Mouse (Mus musculus) heart, embryonic 13.5 days (tissue): ENCODE data around the gene Tmigd3. TPM values are rescaled to one million over a fixed set of nuclear protein-coding genes. Genes with fewer than 3 reads are reported as not detected.

Source experiments
- ATAC-seq: fragments of 200-750 bp; cut with Nextera tagmentation; 2 replicates; pipeline ENCODE4 v1.8.0; 2017; ENCODE audit warnings: moderate TSS enrichment; ENCODE audit not compliant: insufficient number of reproducible peaks, low FRiP score, low TSS enrichment; ENCODE audit errors: extremely low read depth
- H3K27ac ChIP-seq: fragments of 300-500 bp; sonication (generic); replicated peaks from 2 replicates; pipeline ENCODE4 v1.5.1; 2015; ENCODE audit warnings: moderate library complexity, mild to moderate bottlenecking, inconsistent platforms
- H3K27me3 ChIP-seq: fragments of 300-500 bp; sonication (generic); replicated peaks from 2 replicates; pipeline ENCODE4 v1.6.1; 2015; ENCODE audit warnings: mild to moderate bottlenecking, inconsistent platforms
- H3K36me3 ChIP-seq: fragments of 300-500 bp; sonication (generic); 2 replicates; pipeline ENCODE4 v1.6.1; 2015; ENCODE audit warnings: mild to moderate bottlenecking, inconsistent platforms
- H3K4me1 ChIP-seq: fragments of 300-500 bp; sonication (generic); 2 replicates; pipeline ENCODE4 v1.6.1; 2015; ENCODE audit warnings: inconsistent platforms
- H3K4me2 ChIP-seq: fragments of 300-500 bp; sonication (generic); 2 replicates; pipeline ENCODE4 v1.6.1; 2015; ENCODE audit warnings: inconsistent platforms, mild to moderate bottlenecking, moderate library complexity
- H3K4me3 ChIP-seq: fragments of 300-500 bp; sonication (generic); 2 replicates; pipeline ENCODE4 v1.5.1; 2015; ENCODE audit warnings: moderate library complexity, mild to moderate bottlenecking, inconsistent platforms
- H3K9ac ChIP-seq: fragments of 300-500 bp; sonication (generic); 2 replicates; pipeline ENCODE4 v1.6.1; 2015; ENCODE audit warnings: inconsistent platforms, mild to moderate bottlenecking, moderate library complexity
- H3K9me3 ChIP-seq: fragments of 300-500 bp; sonication (generic); 2 replicates; pipeline ENCODE4 v1.6.1; 2016; ENCODE audit warnings: inconsistent platforms
- WGBS: fragments of 180-500 bp; shearing (Covaris S2); methylation state at CpG from one replicate; pipeline ENCODE4 v1.1.7; 2015; ENCODE audit warnings: mixed read lengths; 5-methylcytosine and 5-hydroxymethylcytosine counted together
- polyA plus RNA-seq: library from polyadenylated mRNA; unstranded; fragments of >200 nt; fragmentation: Nextera tagmentation; extraction: Ambion mirVana; gene quantifications from 2 replicates; pipeline ENCODE4 v1.2.1, GENCODE M21; 2015

The Tmigd3 gene
- polyA plus RNA-seq = 0.42 and 0.56 TPM in 2 replicates

DNA sequence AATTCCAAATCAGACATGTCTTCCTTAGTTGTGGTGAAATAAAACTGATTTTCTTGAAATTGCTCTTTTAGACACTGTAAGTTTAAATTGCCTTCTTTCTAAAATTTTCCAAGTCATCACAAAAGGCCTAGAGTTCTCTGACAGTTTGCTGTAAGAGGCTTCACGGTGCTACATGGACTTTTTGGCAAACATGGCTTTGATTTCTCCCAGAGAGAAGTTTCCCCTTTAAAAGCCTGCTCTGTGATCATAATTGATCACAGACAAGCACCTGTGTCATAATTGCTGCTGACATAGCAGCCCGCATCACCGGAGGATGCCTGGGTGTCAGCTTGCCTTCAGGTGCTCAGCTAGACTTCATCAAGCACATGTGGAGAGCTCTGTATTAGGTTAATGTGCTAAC, at the start of gene Tmigd3, which contains the start of gene Adora3:
TSS of gene Tmigd3 (plus strand) at position 346 of the 400 bp plus-strand sequence.
TSS of gene Adora3 (plus strand) at position 301 of the 400 bp plus-strand sequence.
- 0 out of 2 replicates have a peak within 1 kb of the TSS, but pooled peaks have one; percentile 7 for H3K9ac ChIP-seq
- no peak within 1 kb of the TSS for H3K27ac ChIP-seq
- WGBS = 88% methylated on average over 3 of the region's 3 CpGs
- no peaks in the 10 kb centered on the region for H3K9me3 ChIP-seq
- H3K4me1 ChIP-seq = peaks cover 28% of the 10 kb centered on the region
- no peak within 1 kb of the TSS for H3K4me3 ChIP-seq
- ATAC-seq = no peak
- peaks cover under 1% of the 10 kb centered on the region; the same call in 1 of the 2 replicates for H3K27me3 ChIP-seq
- H3K36me3 ChIP-seq = no peaks in the 10 kb centered on the region
- peak within 1 kb of the TSS; percentile 45 for H3K4me2 ChIP-seq

DNA sequence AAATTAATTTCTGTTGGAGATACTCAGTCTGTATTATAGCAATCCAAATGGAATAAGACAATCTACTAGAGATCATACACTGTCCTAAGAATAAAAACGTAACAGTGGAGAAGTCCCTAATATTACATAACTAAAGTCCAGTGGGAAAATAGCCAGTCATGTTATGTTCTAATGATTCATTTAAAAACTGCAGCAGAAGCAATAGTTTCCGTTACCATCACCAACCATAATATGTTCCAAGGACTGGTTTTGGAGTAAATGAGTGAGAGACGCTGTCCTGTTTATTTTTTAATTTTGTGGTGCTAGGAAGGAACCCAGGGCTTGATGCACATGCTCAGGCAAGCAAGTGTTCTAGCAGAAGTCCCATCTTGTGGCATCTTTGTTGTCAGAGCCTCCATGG, 49.2 kb upstream of the Tmigd3 start:
- H3K9me3 ChIP-seq = no peaks in the 10 kb centered on the region
- ATAC-seq = no peak
- no peak overlapping the region for H3K4me3 ChIP-seq
- H3K4me1 ChIP-seq = peaks cover 45% of the 10 kb centered on the region
- H3K27ac ChIP-seq = no peak overlapping the region
- H3K36me3 ChIP-seq = no peaks in the 10 kb centered on the region
- WGBS = 85% methylated on average over 3 of the region's 3 CpGs
- H3K4me2 ChIP-seq = no peak overlapping the region
- H3K9ac ChIP-seq = no peak overlapping the region
- H3K27me3 ChIP-seq = peaks cover 63% of the 10 kb centered on the region

DNA sequence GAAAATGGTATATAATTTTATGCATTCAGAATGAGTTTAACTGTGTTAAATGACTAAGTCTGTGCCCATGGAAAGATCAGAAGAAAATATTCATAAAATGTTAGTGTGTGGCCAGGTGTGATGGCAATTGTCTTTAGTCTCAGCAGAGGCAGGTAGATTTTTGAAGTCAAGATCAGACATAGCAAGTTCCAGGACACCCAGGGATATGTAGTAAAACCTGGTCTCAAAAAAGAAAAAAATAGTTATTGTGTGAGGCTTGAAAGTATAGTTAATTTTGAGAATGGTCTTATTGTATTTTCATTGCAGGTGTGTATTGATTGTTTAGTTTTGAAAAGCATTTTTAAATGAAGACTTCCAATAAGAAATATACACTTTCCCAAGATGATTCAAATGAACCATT, 47.1 kb upstream of the Tmigd3 start:
- no peak for ATAC-seq
- Histone ChIP-seq H3K4me1 (peaks cover 28% of the 10 kb centered on the region), H3K27me3 (peaks cover 44% of the 10 kb centered on the region)

DNA sequence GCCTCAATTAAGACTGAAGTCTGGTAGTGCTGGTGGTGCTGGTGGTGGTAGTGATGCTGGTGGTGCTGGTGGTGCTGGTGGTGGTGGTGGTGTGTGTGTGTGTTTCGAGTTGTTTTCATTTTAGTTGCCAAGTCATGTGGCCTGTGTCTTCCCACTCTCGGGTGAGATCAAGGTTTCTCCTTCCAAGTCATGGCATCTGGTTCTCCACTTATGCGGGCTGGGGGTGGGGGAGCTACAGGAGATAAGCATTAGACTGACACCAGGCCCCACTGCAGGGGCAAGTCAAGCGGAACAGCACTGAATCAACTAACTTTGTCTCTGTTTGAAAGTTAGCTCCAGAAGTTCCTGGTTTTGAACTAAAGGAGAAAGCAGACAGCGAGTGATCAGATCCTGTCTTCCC, 46.6 kb upstream of the Tmigd3 start:
- WGBS = 29% methylated on average over 5 of the region's 5 CpGs
- no peak overlapping the region for H3K9ac ChIP-seq
- no peaks in the 10 kb centered on the region for H3K36me3 ChIP-seq
- peaks cover 39% of the 10 kb centered on the region for H3K27me3 ChIP-seq
- H3K4me3 ChIP-seq = no peak overlapping the region
- peaks cover 24% of the 10 kb centered on the region for H3K4me1 ChIP-seq
- no peak overlapping the region for H3K4me2 ChIP-seq
- no peak overlapping the region for H3K27ac ChIP-seq
- no peaks in the 10 kb centered on the region for H3K9me3 ChIP-seq
- ATAC-seq = no peak

More for the DNA sequence above, 47.1 kb upstream of the Tmigd3 start:
- no peaks in the 10 kb centered on the region for H3K9me3 ChIP-seq
- H3K27ac ChIP-seq = no peak overlapping the region
- no peak overlapping the region for H3K4me3 ChIP-seq
- H3K36me3 ChIP-seq = no peaks in the 10 kb centered on the region
- H3K9ac ChIP-seq = no peak overlapping the region
- H3K4me2 ChIP-seq = no peak overlapping the region

DNA sequence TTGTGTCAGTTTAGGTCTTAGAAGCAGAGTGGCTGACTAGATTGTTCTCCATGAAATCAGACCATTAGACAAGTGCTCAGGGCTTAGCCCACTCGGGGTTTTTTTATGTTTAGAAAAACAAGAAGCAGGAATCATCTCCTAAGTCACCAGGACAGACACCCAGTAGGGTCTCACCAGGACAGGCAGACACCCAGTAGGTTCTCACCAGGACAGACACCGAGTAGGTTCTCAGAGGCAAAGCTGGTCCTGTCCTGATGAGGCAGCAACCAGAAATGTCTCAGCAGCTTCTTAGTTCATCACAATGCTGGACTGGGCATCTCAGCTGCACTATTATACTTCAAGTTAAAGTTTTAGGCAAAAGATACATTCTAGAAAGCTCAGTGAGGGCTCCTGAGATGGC, 46.0 kb upstream of the Tmigd3 start:
- H3K27ac ChIP-seq = no peak overlapping the region
- no peak overlapping the region for H3K4me3 ChIP-seq
- H3K9me3 ChIP-seq = no peaks in the 10 kb centered on the region
- ATAC-seq = no peak
- no peak overlapping the region for H3K4me2 ChIP-seq
- H3K36me3 ChIP-seq = no peaks in the 10 kb centered on the region
- no peak overlapping the region for H3K9ac ChIP-seq
- 47% methylated on average over 2 of the region's 2 CpGs for WGBS
- peaks cover 33% of the 10 kb centered on the region for H3K27me3 ChIP-seq
- H3K4me1 ChIP-seq = peaks cover 24% of the 10 kb centered on the region

DNA sequence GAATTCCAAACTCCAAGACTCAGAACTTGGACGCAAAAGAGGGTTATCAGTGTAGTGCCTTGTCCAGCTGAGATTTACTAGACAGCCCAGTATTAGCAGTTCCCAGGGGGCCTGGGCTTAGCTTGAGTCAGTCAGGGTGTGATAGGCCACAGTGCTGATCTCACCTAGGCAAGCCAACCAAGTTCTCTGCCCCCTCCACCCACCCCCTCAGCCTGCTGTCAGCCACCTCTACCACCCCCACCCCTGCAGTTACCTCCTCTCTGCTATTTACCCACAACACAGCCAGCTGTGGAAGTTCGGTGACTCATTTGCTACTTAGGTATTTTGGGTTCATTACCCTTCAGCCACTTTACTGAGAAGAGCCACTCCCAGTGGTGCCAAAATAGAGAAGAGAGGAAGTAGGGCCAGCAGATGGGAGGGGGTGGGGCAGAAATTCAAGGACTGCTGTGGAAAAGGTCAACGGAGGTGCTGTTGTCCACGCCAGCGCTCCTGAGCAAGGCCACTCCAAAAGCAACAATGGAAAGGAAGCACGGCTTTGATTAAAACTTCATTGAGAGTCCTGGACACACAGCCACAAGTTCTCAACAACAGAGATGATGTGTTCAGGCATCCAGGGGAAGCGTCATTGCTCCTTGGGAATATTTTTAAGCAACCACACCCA, 45.1 kb upstream of the Tmigd3 start:
- peaks cover 24% of the 10 kb centered on the region for H3K4me1 ChIP-seq
- peaks cover 24% of the 10 kb centered on the region for H3K27me3 ChIP-seq
- H3K36me3 ChIP-seq = no peaks in the 10 kb centered on the region
- peak overlapping the region; percentile 48 for H3K27ac ChIP-seq
- H3K4me3 ChIP-seq = no peak overlapping the region
- ATAC-seq = no peak
- H3K9me3 ChIP-seq = no peaks in the 10 kb centered on the region
- WGBS = 28% methylated on average over 7 of the region's 7 CpGs
- H3K9ac ChIP-seq = no peak overlapping the region
- no peak overlapping the region for H3K4me2 ChIP-seq

DNA sequence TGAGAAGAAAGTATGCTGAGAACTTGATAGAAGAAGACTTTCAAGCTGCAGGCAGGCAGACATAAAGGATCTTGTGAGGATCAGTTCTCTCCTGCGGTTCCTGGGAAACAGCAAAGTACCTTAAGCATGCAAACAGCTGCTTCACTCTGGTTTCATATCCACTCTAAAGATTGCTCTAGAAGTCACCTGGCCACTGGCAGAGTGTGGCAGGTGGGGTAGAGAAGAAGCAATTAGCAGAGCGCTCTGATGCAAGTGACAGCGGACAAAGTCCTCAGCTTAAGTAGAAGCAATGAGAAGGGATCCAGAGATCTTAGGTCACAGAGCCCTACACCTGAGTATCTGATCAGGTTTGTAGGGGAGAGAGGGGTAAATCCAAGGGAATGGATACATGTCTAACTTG, 39.1 kb upstream of the Tmigd3 start:
- Histone ChIP-seq H3K4me3 (no peak overlapping the region), H3K9ac (no peak overlapping the region), H3K27ac (no peak overlapping the region), H3K4me2 (no peak overlapping the region), H3K9me3 (no peaks in the 10 kb centered on the region), H3K4me1 (no peaks in the 10 kb centered on the region), H3K36me3 (no peaks in the 10 kb centered on the region), H3K27me3 (peaks cover 8% of the 10 kb centered on the region)
- WGBS = 89% methylated on average over 3 of the region's 3 CpGs
- ATAC-seq = no peak

DNA sequence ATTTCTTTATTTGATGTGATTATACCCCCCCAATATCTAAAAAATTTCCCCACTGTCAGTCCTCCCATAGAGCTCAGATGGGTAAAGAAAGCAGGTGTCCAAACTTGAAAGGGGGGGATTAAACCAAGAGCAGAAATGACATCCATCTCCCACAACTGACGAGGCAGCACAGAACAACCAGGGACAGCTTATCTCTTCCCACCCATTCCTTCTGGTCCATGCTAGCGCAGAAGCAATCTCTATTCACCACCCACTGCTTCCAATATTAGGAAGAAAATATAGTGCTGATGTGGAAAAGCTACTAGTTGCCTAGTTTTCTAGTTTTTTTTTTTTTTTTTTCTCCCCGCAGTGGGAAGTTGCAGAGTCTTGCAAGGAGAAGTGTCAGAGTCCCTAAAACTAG, 34.8 kb upstream of the Tmigd3 start:
- Histone ChIP-seq H3K36me3 (no peaks in the 10 kb centered on the region), H3K9ac (no peak overlapping the region), H3K4me2 (no peak overlapping the region), H3K4me3 (no peak overlapping the region), H3K4me1 (no peaks in the 10 kb centered on the region), H3K27ac (no peak overlapping the region), H3K27me3 (peaks cover 14% of the 10 kb centered on the region), H3K9me3 (no peaks in the 10 kb centered on the region)
- 45% methylated on average over 3 of the region's 3 CpGs for WGBS
- ATAC-seq = no peak

DNA sequence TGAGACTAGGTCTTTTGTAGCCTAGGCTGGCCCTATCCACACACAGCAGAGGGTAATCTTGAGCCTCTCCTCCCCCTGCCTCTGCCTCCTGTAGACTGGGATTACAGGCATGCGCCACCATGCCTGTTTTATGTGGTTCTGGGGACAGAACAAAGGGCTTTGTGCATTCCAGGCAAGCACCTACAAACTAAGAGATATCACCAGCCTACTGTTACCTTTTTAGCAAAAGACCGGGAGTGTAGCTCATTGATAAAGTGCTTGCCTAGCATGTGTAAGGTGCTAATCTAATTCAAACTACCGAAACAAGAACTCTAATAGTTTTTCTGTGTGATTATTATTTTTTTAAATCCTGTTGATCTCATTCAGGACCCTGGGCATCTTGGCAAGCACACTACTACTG, 33.8 kb upstream of the Tmigd3 start:
- Histone ChIP-seq H3K27me3 (peaks cover 15% of the 10 kb centered on the region; the same call in 1 of the 2 replicates), H3K9ac (no peak overlapping the region), H3K4me3 (no peak overlapping the region), H3K4me2 (no peak overlapping the region), H3K9me3 (no peaks in the 10 kb centered on the region), H3K4me1 (no peaks in the 10 kb centered on the region), H3K36me3 (no peaks in the 10 kb centered on the region), H3K27ac (no peak overlapping the region)
- 70% methylated on average over 3 of the region's 3 CpGs for WGBS
- ATAC-seq = no peak

DNA sequence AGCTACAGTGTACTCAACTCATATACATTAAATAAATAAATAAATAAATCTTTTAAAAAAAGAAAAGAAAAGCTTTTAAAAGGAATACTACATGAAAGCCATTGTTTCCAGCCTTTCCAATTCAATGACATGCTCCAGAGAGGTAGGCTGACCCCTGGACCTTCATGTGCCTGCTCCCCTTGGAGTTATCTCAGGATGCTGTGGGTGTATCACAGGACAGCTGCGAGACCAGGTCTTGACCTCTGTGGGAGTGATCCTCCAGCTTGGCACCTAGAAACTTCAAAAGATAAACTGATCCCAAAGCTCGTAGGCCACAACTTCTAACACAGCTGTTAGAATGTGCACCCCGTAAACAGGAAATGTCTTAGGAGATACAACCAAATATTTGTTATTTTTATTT, 32.0 kb upstream of the Tmigd3 start:
- H3K27ac ChIP-seq = no peak overlapping the region
- no peaks in the 10 kb centered on the region for H3K4me1 ChIP-seq
- ATAC-seq = no peak
- H3K4me3 ChIP-seq = no peak overlapping the region
- H3K9ac ChIP-seq = no peak overlapping the region
- 64% methylated on average over 3 of the region's 3 CpGs for WGBS
- no peaks in the 10 kb centered on the region for H3K9me3 ChIP-seq
- H3K4me2 ChIP-seq = no peak overlapping the region
- H3K36me3 ChIP-seq = no peaks in the 10 kb centered on the region
- H3K27me3 ChIP-seq = peaks cover 29% of the 10 kb centered on the region

DNA sequence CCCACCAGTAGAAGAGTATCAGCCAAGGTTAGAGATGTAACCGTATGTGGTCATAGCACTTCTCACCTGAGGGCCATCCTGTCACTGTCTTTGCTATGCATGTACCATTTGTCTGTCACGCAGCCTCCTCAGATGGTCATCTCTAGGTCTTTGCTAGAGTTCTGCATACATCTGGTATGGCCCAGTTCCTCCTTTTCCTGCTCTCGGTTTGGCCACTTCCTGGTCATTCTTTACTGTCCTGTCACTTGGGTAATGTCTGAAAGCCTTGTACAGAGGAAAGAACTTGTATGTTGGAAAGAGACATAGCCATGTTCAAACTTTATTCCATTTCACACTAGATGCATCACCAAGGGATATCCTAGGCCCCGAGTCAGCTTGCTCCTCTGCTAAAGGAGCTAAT, 30.9 kb upstream of the Tmigd3 start:
- 75% methylated on average over 4 of the region's 4 CpGs for WGBS
- no peak overlapping the region for H3K4me3 ChIP-seq
- no peaks in the 10 kb centered on the region for H3K4me1 ChIP-seq
- no peaks in the 10 kb centered on the region for H3K36me3 ChIP-seq
- H3K27ac ChIP-seq = no peak overlapping the region
- no peaks in the 10 kb centered on the region for H3K9me3 ChIP-seq
- H3K9ac ChIP-seq = no peak overlapping the region
- no peak overlapping the region for H3K4me2 ChIP-seq
- no peak for ATAC-seq
- peaks cover 29% of the 10 kb centered on the region for H3K27me3 ChIP-seq
